Mouse (Mus musculus) MEL (cell line): Measurements from ENCODE around the gene Olfr452. TPM values are rescaled to one million over a fixed set of nuclear protein-coding genes. Genes with fewer than 3 reads are reported as not detected.

Experiments used
- DNase-seq: peaks from one replicate; pipeline ENCODE4 v3.0.0; 2011; ENCODE audit warnings: low read depth, low spot score
- H3K27ac ChIP-seq: 2 replicates; pipeline ENCODE4 v1.5.1; 2012; ENCODE audit warnings: low read depth, mild to moderate bottlenecking, control low read depth, low read length, moderate library complexity; ENCODE audit not compliant: control insufficient read depth
- H3K27me3 ChIP-seq, 2 experiments: fragments of 150-350 bp in 1 of 2; sonication (generic) in 1 of 2; 2 replicates each; pipeline ENCODE4 v1.6.1; 2012; ENCODE audit warnings: low read length in 2 of 2, mild to moderate bottlenecking in 2 of 2, improper control_type of control experiment in 1 of 2, moderate library complexity in 1 of 2; ENCODE audit not compliant: insufficient read depth in 2 of 2, control insufficient read depth in 1 of 2
- H3K36me3 ChIP-seq, 2 experiments: 2 replicates each; pipeline ENCODE4 v1.6.1; 2012 to 2014; ENCODE audit warnings: low read length in 2 of 2, improper control_type of control experiment in 1 of 2, inconsistent platforms in 1 of 2, mild to moderate bottlenecking in 1 of 2; ENCODE audit not compliant: insufficient read depth in 2 of 2, control insufficient read depth in 1 of 2
- H3K4me1 ChIP-seq, 2 experiments: fragments of 150-350 bp in 1 of 2; sonication (generic) in 1 of 2; 2 replicates each; pipeline ENCODE4 v1.6.1; 2012; ENCODE audit warnings: low read length in 2 of 2, improper control_type of control experiment in 1 of 2, mild to moderate bottlenecking in 1 of 2; ENCODE audit not compliant: insufficient read depth in 2 of 2, control insufficient read depth in 1 of 2
- H3K4me3 ChIP-seq, 2 experiments: fragments of 150-350 bp in 1 of 2; sonication (generic) in 1 of 2; 2 replicates each; pipeline ENCODE4 v1.5.1; 2012; ENCODE audit warnings: low read depth in 2 of 2, low read length in 2 of 2, mild to moderate bottlenecking in 2 of 2, moderate library complexity in 2 of 2, control low read depth in 1 of 2, improper control_type of control experiment in 1 of 2; ENCODE audit not compliant: control insufficient read depth in 1 of 2, insufficient read depth in 1 of 2
- H3K79me2 ChIP-seq: 2 replicates; pipeline ENCODE4 v1.6.1; 2012; ENCODE audit warnings: mild to moderate bottlenecking, low read length, moderate library complexity; ENCODE audit not compliant: control insufficient read depth, poor library complexity, insufficient read depth
- H3K9ac ChIP-seq: 2 replicates; pipeline ENCODE4 v1.6.1; 2012; ENCODE audit warnings: low read depth, mild to moderate bottlenecking, control low read depth, low read length, moderate library complexity; ENCODE audit not compliant: control insufficient read depth, poor library complexity, severe bottlenecking
- H3K9me3 ChIP-seq: fragments of 150-350 bp; sonication (generic); replicated peaks from 2 replicates; pipeline ENCODE4 v1.6.1; 2012; ENCODE audit warnings: mild to moderate bottlenecking, low read length, improper control_type of control experiment, moderate library complexity; ENCODE audit not compliant: insufficient read depth
- BHLHE40 ChIP-seq: IDR thresholded peaks from 2 replicates; pipeline ENCODE4 v1.6.1; 2012; ENCODE audit warnings: low read depth, mild to moderate bottlenecking, inconsistent platforms, low read length, improper control_type of control experiment, borderline replicate concordance
- CHD1 ChIP-seq: IDR thresholded peaks from 2 replicates; pipeline ENCODE4 v1.6.1; 2012; ENCODE audit warnings: low read depth, mild to moderate bottlenecking, inconsistent platforms, low read length, improper control_type of control experiment
- CHD2 ChIP-seq: IDR thresholded peaks from 2 replicates; pipeline ENCODE4 v1.6.1; 2011; ENCODE audit warnings: low read length, improper control_type of control experiment
- E2F4 ChIP-seq: IDR thresholded peaks from 2 replicates; pipeline ENCODE4 v1.6.1; 2011; ENCODE audit warnings: low read depth, low read length, improper control_type of control experiment, borderline replicate concordance
- ELF1 ChIP-seq: IDR thresholded peaks from 2 replicates; pipeline ENCODE4 v1.6.1; 2014; ENCODE audit warnings: low read depth, mild to moderate bottlenecking, inconsistent platforms, low read length, improper control_type of control experiment, moderate library complexity
- ETS1 ChIP-seq: IDR thresholded peaks from 2 replicates; pipeline ENCODE4 v1.6.1; 2012; ENCODE audit warnings: low read depth, mild to moderate bottlenecking, inconsistent platforms, low read length, improper control_type of control experiment, moderate library complexity
- GABPA ChIP-seq: IDR thresholded peaks from 2 replicates; pipeline ENCODE4 v1.6.1; 2012; ENCODE audit warnings: low read depth, mild to moderate bottlenecking, inconsistent platforms, low read length, improper control_type of control experiment, moderate library complexity
- GATA1 ChIP-seq: IDR thresholded peaks from 2 replicates; pipeline ENCODE4 v1.6.1; 2011; ENCODE audit warnings: low read depth, low read length, improper control_type of control experiment
- HCFC1 ChIP-seq: IDR thresholded peaks from 2 replicates; pipeline ENCODE4 v1.6.1; 2012; ENCODE audit warnings: low read depth, mild to moderate bottlenecking, inconsistent platforms, low read length, improper control_type of control experiment, moderate library complexity
- KAT2A ChIP-seq: conservative IDR thresholded peaks from 2 replicates; pipeline ENCODE4 v1.6.1; 2012; ENCODE audit warnings: low read depth, low read length, improper control_type of control experiment, inconsistent platforms
- MAFK ChIP-seq: IDR thresholded peaks from 2 replicates; pipeline ENCODE4 v1.6.1; 2011; ENCODE audit warnings: low read depth, mild to moderate bottlenecking, low read length, improper control_type of control experiment, borderline replicate concordance
- MAX ChIP-seq: IDR thresholded peaks from 2 replicates; pipeline ENCODE4 v1.6.1; 2011; ENCODE audit warnings: low read length, improper control_type of control experiment
- MAZ ChIP-seq: IDR thresholded peaks from 2 replicates; pipeline ENCODE4 v1.6.1; 2012; ENCODE audit warnings: low read depth, mild to moderate bottlenecking, inconsistent platforms, low read length, improper control_type of control experiment
- MXI1 ChIP-seq: IDR thresholded peaks from 2 replicates; pipeline ENCODE4 v1.6.1; 2011; ENCODE audit warnings: mild to moderate bottlenecking, low read depth, low read length, improper control_type of control experiment
- MYB ChIP-seq: IDR thresholded peaks from 2 replicates; pipeline ENCODE4 v1.6.1; 2011; ENCODE audit warnings: mild to moderate bottlenecking, low read depth, low read length, improper control_type of control experiment
- MYC ChIP-seq: IDR thresholded peaks from 2 replicates; pipeline ENCODE4 v1.6.1; 2011; ENCODE audit warnings: low read depth, mild to moderate bottlenecking, low read length, improper control_type of control experiment, moderate library complexity
- NRF1 ChIP-seq: IDR thresholded peaks from 2 replicates; pipeline ENCODE4 v1.6.1; 2014; ENCODE audit warnings: low read depth, mild to moderate bottlenecking, inconsistent platforms, low read length, improper control_type of control experiment, moderate library complexity; ENCODE audit not compliant: poor library complexity, insufficient read depth, severe bottlenecking
- POLR2AphosphoS2 ChIP-seq: IDR thresholded peaks from 2 replicates; pipeline ENCODE4 v1.6.1; 2011; ENCODE audit warnings: low read length, improper control_type of control experiment
- POLR2AphosphoS5 ChIP-seq: IDR thresholded peaks from 2 replicates; pipeline ENCODE4 v1.6.1; 2012; ENCODE audit warnings: low read depth, borderline replicate concordance, mild to moderate bottlenecking, inconsistent platforms, low read length, moderate library complexity, mixed read lengths
- RAD21 ChIP-seq: IDR thresholded peaks from 2 replicates; pipeline ENCODE4 v1.6.1; 2011; ENCODE audit warnings: mild to moderate bottlenecking, low read depth, low read length, improper control_type of control experiment
- RCOR1 ChIP-seq: IDR thresholded peaks from 2 replicates; pipeline ENCODE4 v1.6.1; 2012; ENCODE audit warnings: low read depth, mild to moderate bottlenecking, inconsistent platforms, low read length, improper control_type of control experiment
- SIN3A ChIP-seq: IDR thresholded peaks from 2 replicates; pipeline ENCODE4 v1.6.1; 2012; ENCODE audit warnings: low read length, improper control_type of control experiment, inconsistent platforms
- SMC3 ChIP-seq: IDR thresholded peaks from 2 replicates; pipeline ENCODE4 v1.6.1; 2011; ENCODE audit warnings: low read depth, low read length, improper control_type of control experiment
- TAL1 ChIP-seq: IDR thresholded peaks from 2 replicates; pipeline ENCODE4 v1.6.1; 2012; ENCODE audit warnings: mild to moderate bottlenecking, inconsistent platforms, low read length, moderate library complexity, mixed read lengths
- TBP ChIP-seq: IDR thresholded peaks from 2 replicates; pipeline ENCODE4 v1.8.0; 2011; ENCODE audit warnings: low read depth, low read length, improper control_type of control experiment
- TCF12 ChIP-seq: IDR thresholded peaks from 2 replicates; pipeline ENCODE4 v1.6.1; 2014; ENCODE audit warnings: low read depth, mild to moderate bottlenecking, inconsistent platforms, low read length, improper control_type of control experiment, moderate library complexity
- UBTF ChIP-seq: IDR thresholded peaks from 2 replicates; pipeline ENCODE4 v1.6.1; 2012; ENCODE audit warnings: low read depth, mild to moderate bottlenecking, inconsistent platforms, low read length, improper control_type of control experiment, moderate library complexity, borderline replicate concordance; ENCODE audit not compliant: insufficient read depth
- USF2 ChIP-seq, 2 experiments: IDR thresholded peaks; 2 replicates each; pipeline ENCODE4 v1.6.1; 2011 to 2012; ENCODE audit warnings: improper control_type of control experiment in 2 of 2, low read length in 2 of 2, borderline replicate concordance in 1 of 2, inconsistent platforms in 1 of 2, low read depth in 1 of 2, mild to moderate bottlenecking in 1 of 2; ENCODE audit not compliant: insufficient read depth in 1 of 2
- ZKSCAN1 ChIP-seq: IDR thresholded peaks from 2 replicates; pipeline ENCODE4 v1.6.1; 2012; ENCODE audit warnings: low read depth, mild to moderate bottlenecking, inconsistent platforms, low read length, improper control_type of control experiment, moderate library complexity
- ZMIZ1 ChIP-seq: IDR thresholded peaks from 2 replicates; pipeline ENCODE4 v1.6.1; 2012; ENCODE audit warnings: low read depth, mild to moderate bottlenecking, inconsistent platforms, low read length, improper control_type of control experiment, moderate library complexity
- ZNF384 ChIP-seq: IDR thresholded peaks from 2 replicates; pipeline ENCODE4 v1.6.1; 2012; ENCODE audit warnings: low read depth, mild to moderate bottlenecking, inconsistent platforms, low read length, improper control_type of control experiment
- polyA plus RNA-seq, 2 experiments: library from polyadenylated mRNA; stranded (reverse) in 1 of 2; unstranded in 1 of 2; fragments of >175 nt in 1 of 2; fragments of >200 nt in 1 of 2; gene quantifications; 2 replicates each; pipeline versions ENCODE4 v1.2.1 to v1.2.4; 2012; ENCODE audit warnings: low replicate concordance in 2 of 2, low read depth in 1 of 2; ENCODE audit not compliant: insufficient read length in 2 of 2, insufficient read depth in 1 of 2, missing spikeins in 1 of 2
- total RNA-seq: library from RNA; depleted of rRNA; stranded (reverse); fragments of 300-350 nt; gene quantifications from 2 replicates; pipeline ENCODE4 v1.2.3, GENCODE M21; 2012; rRNA removed

Gene Olfr452
- total RNA-seq (not detected in 2 replicates), polyA plus RNA-seq (not detected)

GRCm38 (mm10) chr6:42784793-42785192, at the start of gene Olfr452:
Gene Olfr452 (plus strand): TSS chr6:42785093.
- no peaks in the 10 kb centered on the region for H3K36me3 ChIP-seq
- TF ChIP-seq RAD21 (no peak), GABPA (no peak), TBP (no peak), UBTF (no peak), ZMIZ1 (no peak), BHLHE40 (no peak), GATA1 (no peak), NRF1 (no peak), ETS1 (no peak), ELF1 (no peak), MYC (no peak), KAT2A (no peak), ZKSCAN1 (no peak), HCFC1 (no peak), CHD2 (no peak), TCF12 (no peak), CHD1 (no peak), POLR2AphosphoS2 (no peak), MAZ (no peak), USF2 (IDR thresholded peaks at IDR 0.05; ENCODE audit: borderline replicate concordance in 1 of 2, insufficient read depth in 1 of 2, low read depth in 1 of 2, low read length in 2 of 2) (no peak)
- no peak within 1 kb of the TSS for H3K9ac ChIP-seq
- H3K27ac ChIP-seq: no peak within 1 kb of the TSS
- H3K4me3 ChIP-seq: no peak within 1 kb of the TSS
- no peak for DNase-seq
- no peaks in the 10 kb centered on the region for H3K27me3 ChIP-seq
- no peaks in the 10 kb centered on the region for H3K4me1 ChIP-seq
- no peaks in the 10 kb centered on the region for H3K79me2 ChIP-seq
- H3K9me3 ChIP-seq: no peaks in the 10 kb centered on the region

DNA sequence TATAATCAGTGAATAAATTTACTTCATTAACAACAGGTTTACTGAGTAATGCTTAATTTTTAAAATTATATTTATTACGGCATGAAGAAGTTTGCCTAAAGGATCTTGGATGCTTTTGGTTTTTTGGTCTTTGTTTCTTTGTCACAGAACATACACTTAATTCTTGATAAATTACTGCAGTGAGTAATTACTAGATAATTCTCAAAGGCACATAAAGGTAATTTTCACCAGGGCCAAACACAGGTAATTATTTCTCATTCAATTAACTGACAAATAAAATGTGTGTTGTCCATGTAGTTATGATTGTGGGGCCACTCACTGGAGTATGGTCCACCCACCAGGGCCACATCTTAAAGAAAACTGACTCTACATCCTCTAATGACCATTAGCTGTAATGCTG, 45.8 kb upstream of the Olfr452 start, which contains the start of gene Olfr453:
Gene Olfr453, plus strand, starts transcription at position 301 of the 400 bp plus-strand sequence.
- no peaks in the 10 kb centered on the region for H3K27me3 ChIP-seq
- H3K36me3 ChIP-seq: no peaks in the 10 kb centered on the region
- no peak within 1 kb of the TSS for H3K4me3 ChIP-seq
- TF ChIP-seq TCF12 (no peak), RCOR1 (no peak), ZKSCAN1 (no peak), MYB (no peak), TAL1 (no peak), MAX (no peak), ZNF384 (no peak), CHD1 (no peak), E2F4 (no peak), RAD21 (no peak), SIN3A (no peak), POLR2AphosphoS5 (no peak), TBP (no peak), MXI1 (no peak), POLR2AphosphoS2 (no peak), USF2 (IDR thresholded peaks at IDR 0.05; ENCODE audit: borderline replicate concordance in 1 of 2, insufficient read depth in 1 of 2, low read depth in 1 of 2, low read length in 2 of 2) (no peak), SMC3 (no peak), KAT2A (no peak), MAFK (no peak)
- no peak within 1 kb of the TSS for H3K9ac ChIP-seq
- H3K4me1 ChIP-seq: no peaks in the 10 kb centered on the region
- no peak within 1 kb of the TSS for H3K27ac ChIP-seq
- H3K9me3 ChIP-seq: no peaks in the 10 kb centered on the region
- no peaks in the 10 kb centered on the region for H3K79me2 ChIP-seq
- no peak for DNase-seq
